20 mouse cellular contexts compared by ENCODE assay signal in genomic region chr4:142292334-142292733, GRCm38 (mm10). TPM values are rescaled to one million over a fixed set of nuclear protein-coding genes. Genes with fewer than 3 reads are reported as not detected.
DNase-seq lines count a peak whose midpoint lies in the region; ATAC-seq lines count a peak whose summit lies in the region.
"Had no signal": no experiment of that assay in that cellular context is flagged by ENCODE, and none has a peak within 500 bp of the region (broad histone marks: within the 10 kb centered on the region; RNA-seq: fewer than 3 reads in every experiment).

No protein-coding gene starts in this region.

- peaks cover 19% of the 10 kb centered on the region for H3K4me1 ChIP-seq in hindbrain, embryonic 12.5 days
- H3K4me1 ChIP-seq in hindbrain, embryonic 10.5 days (replicated peaks): peaks cover 15% of the 10 kb centered on the region
- H3K4me1 ChIP-seq in forebrain, embryonic 15.5 days: peaks cover 30% of the 10 kb centered on the region
- H3K4me1 ChIP-seq in midbrain, embryonic 14.5 days (ENCODE audit: control insufficient read depth, insufficient read depth, low read length): peaks cover 10% of the 10 kb centered on the region
- peaks cover 15% of the 10 kb centered on the region; the same call in 1 of the 2 replicates for H3K4me1 ChIP-seq in limb, embryonic 10.5 days
- H3K4me1 ChIP-seq: megakaryocyte, embryonic 14.5 days had no signal

- H3K9ac ChIP-seq in hindbrain, embryonic 12.5 days: no peak overlapping the region
- no peak overlapping the region for H3K9ac ChIP-seq in forebrain, embryonic 15.5 days (replicated peaks)
- no peak overlapping the region for H3K9ac ChIP-seq in midbrain, embryonic 14.5 days (replicated peaks; ENCODE audit: low read length)
- H3K9ac ChIP-seq: embryonic facial prominence, embryonic 15.5 days had no signal

- peak overlapping the region; percentile 68 for H3K27ac ChIP-seq in hindbrain, embryonic 12.5 days
- H3K27ac ChIP-seq in hindbrain, embryonic 10.5 days: no peak overlapping the region
- H3K27ac ChIP-seq in forebrain, embryonic 15.5 days (replicated peaks): peak overlapping the region; percentile 31; the same call in 1 of the 2 replicates
- peak overlapping the region; percentile 60 for H3K27ac ChIP-seq in midbrain, embryonic 14.5 days (replicated peaks; ENCODE audit: low read depth, low read length)
- H3K27ac ChIP-seq in limb, embryonic 10.5 days: no peak overlapping the region
- H3K27ac ChIP-seq: embryonic facial prominence, embryonic 15.5 days; kidney, postnatal 0 days; left cerebral cortex, adult 2 months had no signal

- H3K4me2 ChIP-seq in hindbrain, embryonic 12.5 days (replicated peaks): no peak overlapping the region
- H3K4me2 ChIP-seq in forebrain, embryonic 15.5 days (replicated peaks): no peak overlapping the region; the same call in 1 of the 2 replicates
- H3K4me2 ChIP-seq in midbrain, embryonic 14.5 days (ENCODE audit: low read length): no peak overlapping the region
- H3K4me2 ChIP-seq: embryonic facial prominence, embryonic 15.5 days; liver, embryonic 11.5 days had no signal

- WGBS in hindbrain, embryonic 12.5 days: 75% methylated on average over 9 of the region's 9 CpGs
- WGBS in hindbrain, embryonic 10.5 days: 90% methylated on average over 9 of the region's 9 CpGs
- 22% methylated on average over 9 of the region's 9 CpGs for WGBS in forebrain, embryonic 15.5 days
- WGBS in midbrain, embryonic 14.5 days: 68% methylated on average over 9 of the region's 9 CpGs
- WGBS in limb, embryonic 10.5 days: 80% methylated on average over 9 of the region's 9 CpGs

- H3K9me3 ChIP-seq in hindbrain, embryonic 12.5 days (replicated peaks): no peaks in the 10 kb centered on the region
- H3K9me3 ChIP-seq in hindbrain, embryonic 10.5 days: no peaks in the 10 kb centered on the region
- no peaks in the 10 kb centered on the region for H3K9me3 ChIP-seq in forebrain, embryonic 15.5 days
- no peaks in the 10 kb centered on the region for H3K9me3 ChIP-seq in midbrain, embryonic 14.5 days (ENCODE audit: control insufficient read depth, low read length)
- H3K9me3 ChIP-seq in limb, embryonic 10.5 days (replicated peaks): no peaks in the 10 kb centered on the region
- H3K9me3 ChIP-seq: embryonic facial prominence, embryonic 15.5 days had no signal

- H3K36me3 ChIP-seq in hindbrain, embryonic 12.5 days: no peaks in the 10 kb centered on the region
- no peaks in the 10 kb centered on the region for H3K36me3 ChIP-seq in hindbrain, embryonic 10.5 days
- no peaks in the 10 kb centered on the region for H3K36me3 ChIP-seq in forebrain, embryonic 15.5 days
- H3K36me3 ChIP-seq in midbrain, embryonic 14.5 days (ENCODE audit: control insufficient read depth, insufficient read depth, low read length): no peaks in the 10 kb centered on the region
- no peaks in the 10 kb centered on the region for H3K36me3 ChIP-seq in limb, embryonic 10.5 days
- H3K36me3 ChIP-seq: embryonic facial prominence, embryonic 15.5 days had no signal

- peak; percentile 54; the same call in 1 of the 2 replicates for ATAC-seq in hindbrain, embryonic 12.5 days (ENCODE audit: low FRiP score)
- peak; percentile 89 for ATAC-seq in forebrain, embryonic 15.5 days (replicated peaks)
- ATAC-seq in midbrain, embryonic 14.5 days (ENCODE audit: low FRiP score, low TSS enrichment): no peak

- H3K4me3 ChIP-seq in hindbrain, embryonic 12.5 days: no peak overlapping the region
- no peak overlapping the region for H3K4me3 ChIP-seq in hindbrain, embryonic 10.5 days
- H3K4me3 ChIP-seq in forebrain, embryonic 15.5 days: no peak overlapping the region
- H3K4me3 ChIP-seq in midbrain, embryonic 14.5 days (replicated peaks; ENCODE audit: low read depth, low read length): no peak overlapping the region
- H3K4me3 ChIP-seq in limb, embryonic 10.5 days: no peak overlapping the region
- H3K4me3 ChIP-seq: embryonic facial prominence, embryonic 15.5 days; left cerebral cortex, adult 2 months; megakaryocyte, embryonic 14.5 days; myocyte had no signal

- no peaks in the 10 kb centered on the region for H3K27me3 ChIP-seq in hindbrain, embryonic 12.5 days
- no peaks in the 10 kb centered on the region for H3K27me3 ChIP-seq in hindbrain, embryonic 10.5 days (ENCODE audit: insufficient read depth, poor library complexity, severe bottlenecking)
- no peaks in the 10 kb centered on the region for H3K27me3 ChIP-seq in forebrain, embryonic 15.5 days
- no peaks in the 10 kb centered on the region for H3K27me3 ChIP-seq in midbrain, embryonic 14.5 days (ENCODE audit: control insufficient read depth, insufficient read depth, low read length)
- no peaks in the 10 kb centered on the region for H3K27me3 ChIP-seq in limb, embryonic 10.5 days (ENCODE audit: low read depth, poor library complexity, severe bottlenecking)
- H3K27me3 ChIP-seq: embryonic facial prominence, embryonic 15.5 days had no signal

- DNase-seq in hindbrain, embryonic 10.5 days (ENCODE audit: low spot score): no peak
- DNase-seq in brain, adult 2 months (ENCODE audit: low read depth, low spot score): peak; percentile 34
- DNase-seq in midbrain, embryonic 14.5 days: peak; percentile 56
- DNase-seq in limb, embryonic 10.5 days (ENCODE audit: low spot score): no peak
- DNase-seq in heart, adult 8-10 months (ENCODE audit: low spot score): no peak
- no peak for DNase-seq in left cerebral cortex, adult 11 months (ENCODE audit: low spot score)
- DNase-seq: gastrocnemius, postnatal 36 days; kidney, adult 11 months; lung, adult 18-20 months; lung, postnatal 14 days; right cerebral cortex, adult 18-20 months; thymus, postnatal 25 days had no signal

RNA-seq across cellular contexts. Expression of gene Kazn, which starts 53.1 kb away (rescaled TPM):
- 20.6 and 22.4 TPM in 2 replicates for polyA plus RNA-seq in hindbrain, embryonic 12.5 days (2016; fragmentation: Nextera tagmentation; extraction: Ambion mirVana)
- polyA plus RNA-seq in hindbrain, embryonic 10.5 days (2016; fragmentation: Nextera tagmentation; extraction: Ambion mirVana): 11.4 and 14.3 TPM in 2 replicates
- polyA plus RNA-seq in forebrain, embryonic 15.5 days (2015; fragmentation: Nextera tagmentation; extraction: Ambion mirVana): 25.2 and 25.6 TPM in 2 replicates
- 19.9 and 27.1 TPM in 2 replicates for polyA plus RNA-seq in midbrain, embryonic 14.5 days (2014; fragmentation: Nextera tagmentation; extraction: Ambion mirVana)
- 8.8 and 9.3 TPM in 2 replicates for polyA plus RNA-seq in limb, embryonic 10.5 days (2016; fragmentation: Nextera tagmentation; extraction: Ambion mirVana)
- 1 to 10 TPM; 2.9 to 4.0 (median 3.5) TPM for total RNA-seq in heart, adult 8-10 months (2022)
- polyA plus RNA-seq: myocyte had no signal

Comparison
In these comparisons a context has a peak if more than half of its experiments do, and no peak if none do; other contexts are left out.
1. H3K27ac ChIP-seq: peak in hindbrain, embryonic 12.5 days (single experiment), forebrain, embryonic 15.5 days (single experiment) and midbrain, embryonic 14.5 days (single experiment); none in hindbrain, embryonic 10.5 days (single experiment) and limb, embryonic 10.5 days (single experiment).
2. DNase-seq: peak in brain, adult 2 months (single experiment) and midbrain, embryonic 14.5 days (single experiment); none in hindbrain, embryonic 10.5 days (single experiment), limb, embryonic 10.5 days (single experiment), heart, adult 8-10 months (single experiment) and left cerebral cortex, adult 11 months (single experiment).